Mouse (Mus musculus) midbrain, postnatal 0 days (tissue): ENCODE data around the gene Tasp1. TPM values are rescaled to one million over a fixed set of nuclear protein-coding genes. Genes with fewer than 3 reads are reported as not detected.

ENCODE experiments used
- ATAC-seq: fragments of 200-750 bp; cut with Nextera tagmentation; 2 replicates; pipeline ENCODE4 v1.8.0; 2017; ENCODE audit warnings: moderate number of reproducible peaks, mild to moderate bottlenecking, moderate TSS enrichment, moderate library complexity; ENCODE audit not compliant: low FRiP score
- DNase-seq: peaks from one replicate; pipeline ENCODE4 v3.0.0-alpha.2; 2015; ENCODE audit warnings: low spot score
- H3K27ac ChIP-seq: fragments of 300-500 bp; sonication (generic); 2 replicates; pipeline ENCODE4 v1.5.1; 2014; ENCODE audit warnings: low read depth, mild to moderate bottlenecking, low read length, mixed read lengths
- H3K27me3 ChIP-seq: fragments of 300-500 bp; sonication (generic); 2 replicates; pipeline ENCODE4 v1.6.1; 2014; ENCODE audit warnings: low read length, control low read depth, mixed read lengths; ENCODE audit not compliant: insufficient read depth
- H3K36me3 ChIP-seq: fragments of 300-500 bp; sonication (generic); 2 replicates; pipeline ENCODE4 v1.6.1; 2014; ENCODE audit warnings: low read length, control low read depth, mixed read lengths; ENCODE audit not compliant: insufficient read depth
- H3K4me1 ChIP-seq: fragments of 300-500 bp; sonication (generic); 2 replicates; pipeline ENCODE4 v1.6.1; 2014; ENCODE audit warnings: mild to moderate bottlenecking, control low read depth, antibody characterized with exemption, low read length, mixed read lengths; ENCODE audit not compliant: insufficient read depth
- H3K4me2 ChIP-seq: fragments of 300-500 bp; sonication (generic); 2 replicates; pipeline ENCODE4 v1.6.1; 2014; ENCODE audit warnings: low read depth, mild to moderate bottlenecking, low read length, mixed read lengths; ENCODE audit not compliant: poor library complexity, severe bottlenecking
- H3K4me3 ChIP-seq: fragments of 300-500 bp; sonication (generic); 2 replicates; pipeline ENCODE4 v1.5.1; 2014; ENCODE audit warnings: low read depth, mild to moderate bottlenecking, low read length, moderate library complexity
- H3K9ac ChIP-seq: fragments of 300-500 bp; sonication (generic); replicated peaks from 2 replicates; pipeline ENCODE4 v1.6.1; 2014; ENCODE audit warnings: mild to moderate bottlenecking, low read length, moderate library complexity, mixed read lengths; ENCODE audit not compliant: poor library complexity, severe bottlenecking
- H3K9me3 ChIP-seq: fragments of 300-500 bp; sonication (generic); 2 replicates; pipeline ENCODE4 v1.6.1; 2016; ENCODE audit warnings: low read length, control low read depth
- CTCF ChIP-seq: IDR thresholded peaks from 2 replicates; pipeline ENCODE4 v1.5.1; 2016; ENCODE audit warnings: antibody characterized with exemption, mild to moderate bottlenecking
- WGBS: fragments of 180-500 bp; shearing (Covaris S2); extraction: QIAGEN DNeasy Blood & Tissue Kit; methylation state at CpG from one replicate; pipeline ENCODE4 v1.1.7; 2014; 5-methylcytosine and 5-hydroxymethylcytosine counted together
- polyA plus RNA-seq: library from polyadenylated mRNA; unstranded; fragments of >200 nt; fragmentation: Nextera tagmentation; extraction: Ambion mirVana; gene quantifications from 2 replicates; pipeline ENCODE4 v1.2.1, GENCODE M21; 2015
- total RNA-seq: library from RNA; depleted of rRNA; stranded (reverse); fragments of >200 nt; gene quantifications from 2 replicates; pipeline ENCODE4 v1.2.3, GENCODE M21; 2014

Tasp1 gene
- total and polyA plus RNA-seq, 2 experiments from 2014 or later: 15.2 to 23.1 TPM

DNA sequence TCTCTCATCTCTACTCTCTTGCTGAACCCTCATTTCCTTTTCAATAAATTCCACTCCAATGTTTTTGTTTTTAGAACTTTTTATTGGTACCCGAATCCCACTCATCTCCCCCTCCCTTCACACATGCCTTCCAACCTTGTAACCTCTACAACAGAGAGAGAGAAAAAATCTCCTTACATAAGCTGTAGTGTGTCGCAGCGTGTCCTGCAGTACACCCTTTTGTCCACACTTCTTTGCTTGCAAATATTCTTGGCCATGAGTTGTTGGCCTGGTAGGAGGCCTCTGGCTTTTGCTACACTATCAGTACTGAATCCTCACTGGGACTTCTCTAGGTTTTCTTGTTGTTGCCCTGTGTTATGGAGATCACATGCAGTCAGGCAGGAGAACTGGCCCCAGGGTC lies 249.3 kb downstream of the Tasp1 start:
- ATAC-seq: no peak
- Histone ChIP-seq H3K27ac (no peak overlapping the region), H3K9me3 (no peaks in the 10 kb centered on the region), H3K36me3 (no peaks in the 10 kb centered on the region), H3K4me2 (no peak overlapping the region), H3K27me3 (no peaks in the 10 kb centered on the region), H3K4me1 (no peaks in the 10 kb centered on the region), H3K9ac (no peak overlapping the region), H3K4me3 (no peak overlapping the region)
- TF ChIP-seq CTCF: no peak
- WGBS: 81% methylated on average over 3 of the region's 3 CpGs
- DNase-seq: no peak

- Histone ChIP-seq H3K4me1 (no peaks in the 10 kb centered on the region), H3K27me3 (no peaks in the 10 kb centered on the region), H3K27ac (no peak overlapping the region), H3K9ac (no peak overlapping the region), H3K9me3 (no peaks in the 10 kb centered on the region), H3K36me3 (no peaks in the 10 kb centered on the region), H3K4me2 (no peak overlapping the region), H3K4me3 (no peak overlapping the region)
- TF ChIP-seq CTCF: no peak
- no peak for ATAC-seq
- WGBS: 68% methylated on average over 6 of the region's 6 CpGs
- no peak for DNase-seq
Observed at GRCm38 (mm10) chr2:139807887-139808286, 258.7 kb downstream of the Tasp1 start.

GRCm38 (mm10) chr2:139804041-139804440 lies 262.6 kb downstream of the Tasp1 start:
- WGBS: 85% methylated on average over 7 of the region's 7 CpGs
- no peak for TF ChIP-seq CTCF
- H3K9me3 ChIP-seq: no peaks in the 10 kb centered on the region

DNA sequence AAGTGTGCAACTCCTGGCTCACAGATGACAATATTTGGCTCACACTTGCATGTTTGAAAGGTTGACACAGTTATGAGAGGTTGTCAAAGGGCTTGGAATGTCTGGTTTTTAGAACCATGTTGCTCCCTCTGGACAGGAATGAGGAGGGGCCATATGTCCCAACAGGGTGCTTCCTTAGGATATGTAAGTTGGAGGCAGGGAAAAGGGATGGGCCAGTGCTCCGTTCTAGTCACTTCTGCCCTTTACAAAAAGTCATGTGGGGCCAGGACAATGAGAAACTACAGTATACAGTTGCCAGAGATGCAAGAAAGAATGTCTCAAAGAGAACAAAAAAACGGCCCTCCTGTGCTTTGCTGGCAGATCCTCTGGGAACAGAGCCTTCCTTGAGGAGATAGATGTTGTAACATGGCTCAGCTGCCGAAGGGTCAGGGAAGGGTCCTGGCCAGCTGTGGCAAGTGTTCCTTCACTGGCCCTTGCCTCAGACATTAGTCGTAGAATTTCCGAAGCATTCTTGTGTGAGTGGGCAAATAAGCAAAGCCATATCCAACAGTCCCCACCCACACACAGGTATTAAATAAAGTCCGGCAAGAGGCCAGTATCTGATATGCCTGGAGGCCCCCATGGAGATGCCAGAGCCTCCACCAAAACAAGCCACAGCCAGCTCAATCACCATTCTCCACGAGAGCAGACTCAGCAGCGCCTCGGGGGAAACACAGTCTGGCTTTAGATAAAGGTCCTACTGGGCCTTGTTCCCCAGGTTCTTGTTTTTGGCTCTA lies 274.1 kb downstream of the Tasp1 start:
- no peaks in the 10 kb centered on the region for H3K9me3 ChIP-seq
- no peaks in the 10 kb centered on the region for H3K27me3 ChIP-seq
- H3K36me3 ChIP-seq: no peaks in the 10 kb centered on the region
- ATAC-seq: no peak
- no peak overlapping the region for H3K9ac ChIP-seq
- no peaks in the 10 kb centered on the region for H3K4me1 ChIP-seq
- whole genome bisulfite sequencing: 88% methylated on average over 9 of the region's 9 CpGs
- H3K4me3 ChIP-seq: no peak overlapping the region
- DNase-seq: no peak
- no peak overlapping the region for H3K4me2 ChIP-seq
- no peak for TF ChIP-seq CTCF
- H3K27ac ChIP-seq: no peak overlapping the region

More at GRCm38 (mm10) chr2:139804041-139804440, 262.6 kb downstream of the Tasp1 start:
- Histone ChIP-seq H3K36me3 (no peaks in the 10 kb centered on the region), H3K4me1 (no peaks in the 10 kb centered on the region), H3K4me3 (no peak overlapping the region), H3K27ac (no peak overlapping the region), H3K9ac (no peak overlapping the region), H3K27me3 (no peaks in the 10 kb centered on the region), H3K4me2 (no peak overlapping the region)
- DNase-seq (no peak), ATAC-seq (no peak)

DNA sequence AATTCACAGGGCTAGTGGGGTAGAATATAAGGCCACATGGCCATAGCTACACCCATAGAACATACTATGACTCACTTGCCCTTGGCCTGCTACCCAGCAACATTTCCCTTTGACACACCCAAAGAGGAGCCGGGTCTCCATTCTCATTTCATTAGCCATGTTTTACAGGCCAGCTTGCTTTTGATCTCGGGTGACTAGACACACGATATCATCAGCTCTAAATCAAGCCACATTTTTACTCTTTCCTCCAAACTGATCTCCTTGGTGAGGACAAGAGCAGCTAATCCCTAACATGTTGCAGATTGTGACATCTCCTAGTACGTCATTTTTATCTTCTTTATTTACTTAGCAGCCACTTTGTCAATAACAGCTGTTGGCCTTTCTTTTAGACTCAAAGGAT lies 277.9 kb downstream of the Tasp1 start:
- Histone ChIP-seq H3K27me3 (no peaks in the 10 kb centered on the region), H3K9me3 (no peaks in the 10 kb centered on the region), H3K9ac (no peak overlapping the region), H3K4me3 (no peak overlapping the region), H3K4me1 (no peaks in the 10 kb centered on the region), H3K27ac (no peak overlapping the region), H3K4me2 (no peak overlapping the region), H3K36me3 (no peaks in the 10 kb centered on the region)
- no peak for TF ChIP-seq CTCF
- WGBS: 82% methylated on average over 4 of the region's 4 CpGs
- DNase-seq: no peak
- no peak for ATAC-seq

DNA sequence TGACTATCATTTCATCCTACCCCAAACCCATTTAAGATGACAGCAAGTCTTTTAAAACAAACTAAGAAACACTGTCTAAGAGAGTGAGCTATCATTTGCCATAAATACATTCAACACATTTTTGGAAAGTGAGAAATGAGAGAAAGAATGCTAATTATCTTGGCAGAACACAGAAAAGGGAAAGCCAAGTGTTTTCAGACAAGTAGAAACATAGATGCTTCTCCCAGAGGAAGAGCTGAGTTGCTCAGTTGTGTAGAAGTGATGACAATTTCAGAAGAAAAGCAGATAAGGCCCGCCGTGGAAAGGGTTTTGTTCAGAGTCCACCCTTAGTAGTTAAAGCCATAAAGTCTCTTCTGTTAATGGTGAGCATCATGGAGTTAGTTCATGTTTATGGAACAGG lies 281.7 kb downstream of the Tasp1 start:
- H3K4me1 ChIP-seq: no peaks in the 10 kb centered on the region
- ATAC-seq: no peak
- TF ChIP-seq CTCF: no peak
- H3K27ac ChIP-seq: no peak overlapping the region
- no peak overlapping the region for H3K9ac ChIP-seq
- no peak for DNase-seq
- no peaks in the 10 kb centered on the region for H3K27me3 ChIP-seq
- no peaks in the 10 kb centered on the region for H3K36me3 ChIP-seq
- WGBS: 83% methylated on average over 2 of the region's 2 CpGs
- no peak overlapping the region for H3K4me3 ChIP-seq
- no peak overlapping the region for H3K4me2 ChIP-seq
- no peaks in the 10 kb centered on the region for H3K9me3 ChIP-seq
